Mouse (Mus musculus) lung, postnatal 0 days (tissue): ENCODE measurements around the gene Prph.

ENCODE experiments used
- CTCF ChIP-seq: IDR thresholded peaks from 2 replicates; pipeline ENCODE4 v1.5.1; 2016; ENCODE audit warnings: antibody characterized with exemption, mild to moderate bottlenecking
- EP300 ChIP-seq: IDR thresholded peaks from 2 replicates; pipeline ENCODE4 v1.6.1; 2016; ENCODE audit warnings: antibody characterized with exemption, mild to moderate bottlenecking, control low read depth

DNA sequence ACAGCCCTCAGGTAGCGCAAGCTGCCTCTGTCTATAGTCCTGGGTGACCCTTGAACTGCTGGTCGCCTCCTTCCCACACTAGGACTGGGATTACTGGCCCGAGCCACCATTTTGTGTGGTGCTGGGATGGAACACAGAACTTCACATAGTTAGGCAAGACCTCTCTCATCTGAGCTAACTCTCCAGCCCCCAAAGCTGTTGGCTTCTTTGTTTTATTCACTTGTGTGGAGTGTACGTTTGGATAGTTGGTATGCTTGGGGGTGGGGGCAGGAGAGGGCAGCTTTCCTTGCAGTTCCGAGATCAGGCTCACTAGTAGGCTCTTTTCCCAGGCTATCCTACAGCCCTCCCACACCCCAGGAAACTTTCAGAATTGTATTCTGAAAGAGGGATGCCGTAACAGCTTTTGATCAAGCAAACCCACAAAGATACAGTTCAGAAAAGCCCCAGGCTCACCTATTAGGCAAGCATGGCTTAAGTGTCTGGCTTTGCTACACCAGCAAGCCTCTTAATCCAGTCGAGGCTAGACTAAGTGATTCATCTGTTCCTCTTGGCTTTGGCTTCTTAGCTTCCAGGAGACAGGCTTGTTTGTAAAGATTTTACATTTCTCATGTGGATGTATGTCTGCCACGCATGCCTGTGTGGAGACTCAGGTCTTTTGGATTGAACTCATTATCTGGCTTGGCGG is 22.8 kb upstream of the Prph start:
- TF ChIP-seq CTCF, result no peak
- no peak for TF ChIP-seq EP300
